Mouse (Mus musculus): ENCODE measurements around the gene D1Pas1. TPM values are rescaled to one million over a fixed set of nuclear protein-coding genes. Genes with fewer than 3 reads are reported as not detected.

D1Pas1 gene
- polyA plus RNA-seq (2015; fragmentation: Nextera tagmentation; extraction: Ambion mirVana): not detected in 2 replicates

DNA sequence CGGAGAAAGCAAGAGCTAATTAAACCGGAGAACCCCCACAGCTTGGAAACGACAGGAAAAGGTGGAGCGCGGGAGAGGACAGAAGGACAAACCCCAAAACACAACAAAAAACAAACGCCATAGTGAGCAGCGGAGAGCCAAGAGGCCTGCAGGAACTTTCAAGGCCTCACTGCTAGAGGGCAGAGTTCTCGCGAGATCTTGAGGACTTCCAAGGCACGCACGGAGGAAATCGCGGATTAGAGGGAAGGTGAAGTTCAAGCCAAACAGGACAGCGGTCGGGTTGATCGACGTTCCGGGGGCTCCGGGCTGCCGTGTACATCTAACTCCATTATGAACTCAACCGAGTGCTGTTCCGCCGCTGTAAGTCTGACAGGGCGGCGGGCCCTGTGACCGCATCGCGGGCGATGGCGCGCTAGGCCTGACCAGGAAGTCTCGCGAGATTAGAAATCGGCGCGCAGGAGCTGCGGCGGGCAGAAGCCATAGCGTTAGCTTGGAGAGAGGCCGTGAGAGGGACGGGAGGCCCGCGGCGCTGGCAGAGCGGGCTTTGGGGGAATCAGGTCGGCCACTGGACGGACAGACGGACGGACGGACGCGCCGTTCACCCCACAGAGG, at the start of gene D1Pas1:
Gene D1Pas1, plus strand, starts transcription at position 216 of the 612 bp plus-strand sequence.

Other genes starting within 250 kb of the D1Pas1 start
- gene Rrp15, start 218.1 kb upstream of the D1Pas1 start, polyA plus RNA-seq (2015; fragmentation: Nextera tagmentation; extraction: Ambion mirVana): 34.2 and 38.4 TPM in 2 replicates
- 0.12 TPM in 1 of 2 replicates, not detected in the other for gene Spata17, start 248.0 kb downstream of the D1Pas1 start, polyA plus RNA-seq (2015; fragmentation: Nextera tagmentation; extraction: Ambion mirVana)
- 6.3 and 7.6 TPM in 2 replicates for gene Gpatch2, start 248.1 kb downstream of the D1Pas1 start, polyA plus RNA-seq (2015; fragmentation: Nextera tagmentation; extraction: Ambion mirVana)

Measured in urinary bladder, postnatal 0 days (tissue).